Mouse (Mus musculus): ENCODE measurements around the gene Ptchd3.
A peak's percentile ranks its signal among the peaks of the same experiment; 100 is the strongest.

The Ptchd3 gene

GRCm38 (mm10) chr11:121829947-121830346, at the start of gene Ptchd3:
Gene Ptchd3 (plus strand): TSS chr11:121830247.
- no peak for DNase-seq

- no peak for DNase-seq
Observed at GRCm38 (mm10) chr11:121781831-121782230, 48.2 kb upstream of the Ptchd3 start.

GRCm38 (mm10) chr11:121787456-121787855, 42.6 kb upstream of the Ptchd3 start:
- DNase-seq = no peak

- no peak for DNase-seq
Observed at GRCm38 (mm10) chr11:121789566-121789965, 40.5 kb upstream of the Ptchd3 start.

- no peak for DNase-seq
Observed at GRCm38 (mm10) chr11:121790671-121791094, 39.4 kb upstream of the Ptchd3 start.

GRCm38 (mm10) chr11:121791446-121791845, 38.6 kb upstream of the Ptchd3 start:
- DNase-seq = no peak

GRCm38 (mm10) chr11:121791991-121792390, 38.1 kb upstream of the Ptchd3 start:
- DNase-seq = no peak

DNA sequence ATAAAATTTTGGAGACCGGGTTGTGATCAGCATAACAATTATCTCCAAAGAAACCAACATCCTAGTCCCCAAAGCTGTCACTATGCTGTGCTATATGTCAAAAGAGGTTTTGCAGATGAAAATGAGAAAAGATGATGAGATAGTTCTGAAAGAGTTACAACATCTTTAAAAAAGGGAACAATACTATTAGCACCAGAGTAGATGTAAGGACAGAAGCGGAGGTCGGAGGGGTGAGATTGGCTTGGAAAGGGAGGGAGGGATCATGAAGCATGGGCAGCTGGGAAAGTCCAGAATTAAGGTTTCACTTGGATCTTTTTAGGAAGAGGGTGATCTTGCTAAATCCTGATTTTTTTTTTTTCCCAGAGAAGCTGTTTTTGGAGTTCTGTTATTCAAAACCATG, 36.5 kb upstream of the Ptchd3 start:
- DNase-seq = no peak

GRCm38 (mm10) chr11:121794186-121794585, 35.9 kb upstream of the Ptchd3 start:
- no peak for DNase-seq

DNA sequence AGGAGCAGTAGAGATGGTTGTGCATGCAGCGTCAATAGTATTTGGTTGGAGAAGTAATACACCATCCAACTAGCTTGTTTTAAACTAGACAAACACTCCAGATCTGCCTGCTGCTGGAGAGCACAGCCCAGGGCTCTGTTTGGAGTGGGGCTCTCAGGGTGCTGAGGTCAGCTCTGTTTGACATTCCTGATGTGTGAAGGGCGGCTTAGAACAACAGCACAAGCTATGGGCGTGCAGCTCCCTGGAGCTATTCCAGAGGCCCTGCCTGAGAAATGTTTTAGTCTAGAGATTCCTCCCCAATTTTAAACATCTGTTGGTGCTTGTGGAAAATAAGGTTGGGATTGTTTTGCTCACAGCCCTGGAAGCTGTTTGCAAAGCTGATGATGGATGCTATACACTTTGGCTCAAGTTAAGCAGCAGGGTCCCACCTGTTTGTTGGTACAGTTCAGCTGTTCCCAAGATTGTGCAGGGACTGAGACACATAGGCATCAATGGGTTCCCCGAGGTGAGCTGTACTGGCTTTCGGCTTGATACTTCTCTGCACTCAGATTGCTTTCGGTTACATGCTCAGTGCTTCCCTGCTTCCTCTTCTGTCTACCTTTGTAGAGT, 35.4 kb upstream of the Ptchd3 start:
- no peak for DNase-seq

- no peak for DNase-seq
Observed at GRCm38 (mm10) chr11:121795978-121796377, 34.1 kb upstream of the Ptchd3 start.

DNA sequence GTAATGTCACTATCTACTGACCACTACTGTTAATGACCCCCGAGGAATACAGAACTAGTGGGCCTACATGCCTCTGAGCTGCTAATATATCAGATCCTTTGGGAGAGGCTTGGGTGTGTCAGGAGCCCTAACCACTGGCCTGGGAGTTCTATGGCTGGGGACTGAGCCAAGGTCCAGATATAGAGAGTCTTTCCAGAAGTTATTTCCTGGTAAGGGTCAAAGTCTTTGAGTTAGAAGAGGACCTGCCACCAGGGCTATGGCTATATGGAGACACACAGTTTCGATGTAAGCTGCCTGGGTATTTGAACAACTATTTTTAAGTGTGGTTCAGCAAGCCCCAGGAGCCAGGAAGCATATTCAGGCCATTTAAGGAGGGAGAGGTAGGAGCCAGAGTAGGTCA, 31.5 kb upstream of the Ptchd3 start:
- no peak for DNase-seq

- DNase-seq = no peak
Observed at GRCm38 (mm10) chr11:121799746-121800299, 30.2 kb upstream of the Ptchd3 start.

GRCm38 (mm10) chr11:121802743-121803142, 27.3 kb upstream of the Ptchd3 start:
- DNase-seq = no peak

GRCm38 (mm10) chr11:121804258-121805027, 25.6 kb upstream of the Ptchd3 start:
- no peak for DNase-seq

DNA sequence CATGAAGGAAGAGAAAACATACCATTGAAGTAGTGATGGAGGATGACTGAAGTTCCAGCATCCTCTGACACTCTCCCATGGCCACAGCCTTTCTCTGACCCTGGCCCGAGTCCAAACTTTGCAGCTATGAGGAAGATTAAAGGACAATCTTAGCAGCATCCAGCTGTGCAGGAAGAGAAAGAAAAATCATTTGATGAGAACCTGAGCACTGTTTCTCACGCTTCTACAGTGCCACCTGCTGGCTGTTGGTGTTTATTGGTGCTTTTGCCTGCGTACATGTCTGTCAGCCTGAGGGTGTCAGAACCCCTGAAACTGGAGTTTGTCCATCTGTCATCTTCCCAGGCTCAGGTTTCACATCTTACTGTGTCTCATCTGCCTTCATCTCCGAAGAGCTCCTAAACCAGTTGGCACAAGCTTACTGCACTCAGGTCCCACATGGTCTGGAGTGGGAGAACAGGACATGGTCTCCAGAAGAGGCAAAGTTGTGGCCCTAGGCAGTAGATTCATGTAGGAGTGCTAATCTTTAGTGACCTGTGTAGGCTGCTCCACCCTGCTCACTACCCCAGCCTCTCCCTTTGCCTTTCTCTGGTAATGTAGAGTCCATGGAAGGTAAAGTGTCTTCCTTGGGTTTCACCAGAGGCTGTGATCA, 21.7 kb upstream of the Ptchd3 start:
- DNase-seq = peak; percentile 68

DNA sequence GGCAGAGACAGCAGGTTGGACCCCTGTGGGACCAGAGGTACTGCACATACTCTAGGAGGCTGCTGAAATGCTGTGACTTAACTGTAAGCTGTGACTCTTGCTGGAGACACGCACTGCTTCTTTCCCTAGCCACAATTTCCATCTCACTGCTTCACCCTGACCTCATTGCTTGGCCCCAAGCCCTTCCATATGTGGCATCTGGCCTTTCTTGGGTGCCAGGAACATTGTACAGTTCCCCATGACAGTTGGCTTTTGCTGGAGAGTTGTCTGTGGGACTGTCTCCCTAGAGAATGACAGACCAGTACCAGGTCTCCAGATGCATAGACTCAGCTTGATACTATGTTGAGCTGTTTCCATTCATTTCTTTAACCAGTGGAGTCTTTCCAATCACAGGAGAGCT, 21.2 kb upstream of the Ptchd3 start:
- no peak for DNase-seq

GRCm38 (mm10) chr11:121845923-121846322, 15.9 kb downstream of the Ptchd3 start:
- no peak for DNase-seq

DNA sequence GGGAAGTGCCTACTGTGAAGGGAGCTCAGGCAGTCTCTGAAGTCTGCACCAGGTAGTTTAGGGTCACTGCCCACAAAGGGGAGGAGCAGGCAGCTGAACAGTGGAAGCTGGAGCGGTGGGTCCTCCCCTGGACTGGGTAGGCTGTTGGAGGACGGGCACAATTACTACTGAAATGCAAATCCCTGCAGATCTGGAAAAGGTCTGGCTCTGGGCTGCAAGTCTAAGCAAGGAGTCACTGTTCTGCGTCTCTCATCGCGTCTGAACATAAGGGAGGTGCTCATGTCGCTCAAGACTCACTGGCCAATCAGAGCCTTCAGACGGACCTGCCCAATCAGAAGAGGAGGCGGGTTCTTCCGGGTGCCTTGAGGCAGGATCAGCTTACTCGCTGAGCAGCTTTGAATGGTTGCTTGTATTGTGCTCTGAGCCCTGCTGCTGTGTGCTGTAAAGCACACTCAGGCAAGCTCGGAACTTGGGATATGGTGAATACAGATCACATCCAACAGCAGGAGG, 17.8 kb downstream of the Ptchd3 start:
- peak; percentile 65 for DNase-seq
